Mouse (Mus musculus): ENCODE results near the gene Gm9774.

DNA sequence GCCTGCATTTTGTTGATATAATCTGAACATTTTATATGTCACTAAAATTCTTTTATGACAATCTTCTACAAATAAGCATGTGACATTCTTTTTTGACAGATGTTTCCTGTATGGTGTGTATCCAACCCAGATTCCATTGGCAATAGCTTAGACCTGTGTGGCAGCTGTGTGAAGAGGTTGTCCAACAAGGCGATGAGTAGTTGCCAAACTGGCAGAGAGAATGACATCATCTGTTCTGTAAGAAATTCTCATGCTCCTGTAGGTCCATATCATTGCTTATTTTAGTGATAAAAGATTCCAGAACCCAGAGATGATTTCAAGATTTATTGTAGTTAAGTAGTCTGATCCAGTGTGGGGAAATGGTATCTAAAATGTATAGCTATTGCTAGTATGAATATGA, 37.4 kb upstream of the Gm9774 start:
- TF ChIP-seq POLR2A (IDR thresholded peaks at IDR 0.05; ENCODE audit: low read depth, low read length), result no peak
- TF ChIP-seq CTCF (IDR thresholded peaks at IDR 0.05; ENCODE audit: borderline replicate concordance, insufficient read depth, low read length), result no peak
